Mouse (Mus musculus) thymus, adult 18-20 months (tissue): ENCODE results near the gene Fam174a.

Source experiments
- DNase-seq, 2 experiments: peaks; one replicate each; pipeline ENCODE4 v3.0.0; 2022; ENCODE audit warnings: mixed read lengths in 2 of 2

Gene Fam174a

DNA sequence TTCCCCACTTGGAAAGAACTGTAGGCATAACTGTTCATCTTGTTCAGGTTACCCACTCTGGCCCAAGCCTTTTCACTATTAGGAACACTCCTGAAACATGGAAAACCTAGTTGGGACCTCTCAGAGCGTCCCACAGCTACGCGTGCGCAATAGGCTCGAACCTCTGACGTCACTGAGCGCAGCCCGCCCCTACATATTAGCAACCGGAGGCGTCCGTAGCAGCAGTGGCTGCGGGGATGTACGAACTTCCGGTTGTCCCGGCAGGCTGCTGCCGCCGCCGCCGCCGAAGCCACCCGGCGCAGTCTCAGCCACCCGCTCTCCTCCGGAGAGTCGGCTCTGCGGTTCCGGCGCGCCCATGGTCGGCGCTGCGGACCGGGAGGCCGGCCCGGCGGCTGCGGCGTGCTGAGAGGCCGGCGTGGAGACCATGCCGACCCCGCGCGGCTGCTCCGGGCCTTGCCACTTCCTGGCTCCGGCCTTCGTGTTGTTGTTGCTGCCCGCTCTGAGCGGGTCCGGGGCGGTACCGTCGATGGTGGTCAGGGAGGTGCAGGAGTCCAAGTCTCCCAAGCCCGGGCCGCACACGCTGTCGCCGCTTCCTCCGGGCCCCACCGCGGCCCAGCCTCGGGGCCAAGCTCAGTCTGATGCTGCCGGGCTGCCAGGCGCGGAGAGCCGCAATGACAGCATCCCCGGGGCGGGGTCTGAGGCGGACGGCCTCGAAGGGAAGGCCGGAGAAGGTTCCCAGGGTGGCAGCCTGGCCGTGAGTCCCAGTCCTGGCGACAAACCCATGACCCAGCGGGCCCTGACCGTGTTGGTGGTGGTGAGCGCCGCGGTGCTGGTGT, at the start of gene Fam174a:
Gene Fam174a (plus strand): TSS at position 231 of the 836 bp plus-strand sequence.
- DNase-seq = peak; percentile 83 to 88

DNA sequence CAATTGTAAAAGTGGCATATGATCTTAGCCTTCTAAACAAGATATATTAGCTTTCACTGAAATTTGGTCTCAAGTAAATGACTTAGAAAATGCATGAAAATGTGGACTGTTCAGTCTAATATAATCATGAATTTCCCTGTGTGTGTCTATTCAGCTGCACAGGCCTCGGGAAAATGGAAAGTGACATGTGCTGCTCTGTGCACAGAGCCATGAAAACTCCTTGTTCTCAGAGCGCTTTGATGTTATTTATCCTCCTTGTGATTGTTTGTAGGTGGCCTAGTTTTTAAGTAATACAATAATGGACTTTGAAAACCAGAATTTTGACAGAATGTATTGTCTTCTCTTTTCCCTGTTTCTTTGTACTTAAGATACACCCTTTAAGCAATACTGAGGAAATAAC, 49.6 kb upstream of the Fam174a start:
- no peak for DNase-seq

DNA sequence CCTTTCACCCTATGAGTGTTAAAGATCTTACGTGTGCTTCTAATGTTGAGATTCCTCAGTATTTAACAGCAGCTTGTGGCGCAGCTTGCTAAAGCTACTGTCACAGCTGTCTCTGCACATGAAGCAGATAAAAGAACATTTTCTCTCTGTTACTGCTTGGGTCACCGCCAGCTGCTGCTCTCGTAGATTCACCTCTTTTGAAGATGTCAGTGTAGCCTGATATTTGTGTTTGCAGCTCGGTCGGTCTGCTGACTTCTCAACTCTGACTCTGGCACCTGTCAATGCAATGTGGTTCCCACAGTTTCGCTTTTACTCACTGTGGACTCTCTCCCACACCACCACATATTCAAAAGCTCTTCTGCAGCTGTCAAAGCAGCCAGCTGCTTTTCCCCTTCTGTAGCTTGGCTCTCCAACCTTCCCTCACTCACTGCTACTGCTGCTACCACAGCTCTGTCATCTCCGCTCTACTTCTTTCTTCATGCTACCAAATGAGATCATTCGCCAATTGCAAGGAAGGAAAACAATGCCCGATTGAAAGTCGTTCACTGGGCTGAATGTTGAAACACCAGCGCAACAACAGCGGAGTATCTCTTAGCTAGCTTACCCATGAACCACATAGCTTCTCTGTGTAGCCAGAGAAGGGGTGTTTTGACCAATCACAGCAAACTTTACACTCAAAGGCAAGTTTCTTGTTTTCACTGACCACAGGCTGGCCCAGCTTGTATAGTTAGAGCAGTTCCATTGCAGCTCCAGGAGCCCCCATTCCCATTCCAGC, 45.3 kb upstream of the Fam174a start:
- peak; percentile 61 to 75 for DNase-seq

DNA sequence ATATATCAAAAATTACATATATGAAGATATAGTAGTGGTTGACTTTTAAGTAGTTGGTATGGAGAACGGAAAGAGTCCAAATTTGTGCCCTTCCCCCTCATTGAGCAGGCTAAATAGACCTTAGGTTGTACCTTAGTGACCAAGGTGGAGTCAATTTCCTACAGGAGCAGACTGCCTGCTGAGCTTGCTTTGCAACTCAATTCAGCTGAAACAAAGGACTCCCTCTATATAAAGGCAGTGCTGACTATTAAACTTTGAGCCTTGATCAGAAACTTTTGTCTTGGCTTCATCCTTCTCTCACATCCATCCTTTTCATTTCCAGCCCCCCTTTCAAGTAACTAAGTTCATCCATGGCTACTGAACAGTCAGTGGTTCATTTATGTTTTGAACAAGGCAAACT, 40.1 kb upstream of the Fam174a start:
- DNase-seq = no peak

DNA sequence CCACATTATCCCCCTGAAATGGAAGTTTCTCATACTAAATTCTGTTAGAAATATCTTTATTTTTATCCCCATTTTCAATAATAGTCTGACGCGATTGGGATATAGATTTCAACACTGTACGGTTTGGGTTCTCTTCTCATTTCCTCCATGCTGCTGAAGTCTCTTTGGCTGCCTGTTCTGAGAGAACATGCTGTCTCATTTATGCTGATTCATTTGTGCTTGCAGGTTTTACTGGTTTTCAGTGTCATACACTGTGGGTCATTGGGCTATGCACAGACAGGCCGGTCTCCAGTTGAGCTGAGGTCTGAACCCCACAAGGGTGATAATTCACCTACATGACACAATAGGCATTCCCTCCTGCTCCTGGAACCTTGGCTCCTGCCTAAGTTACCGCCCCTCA, 5.1 kb upstream of the Fam174a start:
- no peak for DNase-seq

DNA sequence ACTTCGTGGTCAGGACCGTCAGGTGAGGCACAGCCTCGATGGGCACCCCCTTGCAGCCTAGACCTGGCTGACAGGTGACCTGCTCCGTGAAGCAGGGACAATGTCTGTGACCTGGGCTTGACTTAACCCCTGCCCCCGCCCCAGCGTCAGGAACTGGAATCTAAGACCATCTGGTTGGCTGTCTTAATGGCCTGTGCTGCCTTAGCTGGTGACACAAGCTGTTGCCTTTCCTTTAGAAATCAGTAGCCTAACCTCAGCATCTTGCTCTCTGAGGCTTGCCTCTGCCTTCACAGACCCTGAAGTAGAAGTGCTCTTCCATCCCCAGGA, 769 bp downstream of the Fam174a start:
- no peak for DNase-seq

DNA sequence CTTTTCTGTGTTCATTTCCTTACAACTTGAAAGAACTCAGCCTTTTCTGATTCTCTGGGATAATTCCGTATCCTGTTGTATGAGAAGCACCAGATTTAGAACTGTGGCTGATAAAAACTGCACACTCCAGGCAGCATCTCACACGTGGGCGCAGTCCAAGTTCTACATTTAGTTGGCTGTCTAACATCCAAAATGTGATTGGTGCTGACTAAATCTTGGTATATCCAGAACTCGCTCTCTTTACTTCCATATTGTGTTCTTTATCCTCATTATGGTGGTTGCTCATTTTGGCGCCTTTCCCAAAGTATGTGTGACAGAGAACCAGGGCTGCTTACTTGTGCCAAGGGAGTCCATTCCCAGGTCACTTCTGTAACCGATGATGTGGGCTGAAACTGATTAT, 2.6 kb downstream of the Fam174a start:
- DNase-seq = no peak

DNA sequence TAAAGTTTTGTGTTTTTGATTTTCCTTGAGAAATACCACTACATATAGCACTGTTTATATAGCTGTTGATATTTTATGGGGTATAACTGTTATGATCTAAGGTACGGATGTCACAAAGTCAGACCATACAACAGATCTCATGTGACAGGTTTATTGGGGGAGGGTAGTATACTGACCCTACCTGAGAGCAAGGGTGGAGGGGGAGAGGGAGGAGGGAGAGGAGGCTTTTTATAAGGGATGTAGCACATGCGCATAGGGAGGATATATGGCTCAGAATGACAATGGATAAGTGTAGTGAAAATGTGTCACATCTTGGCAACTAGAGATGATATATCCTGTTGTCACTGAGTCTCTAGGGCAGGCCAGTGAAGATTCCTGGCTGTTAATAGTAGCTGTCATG, 8.8 kb downstream of the Fam174a start:
- no peak for DNase-seq

DNA sequence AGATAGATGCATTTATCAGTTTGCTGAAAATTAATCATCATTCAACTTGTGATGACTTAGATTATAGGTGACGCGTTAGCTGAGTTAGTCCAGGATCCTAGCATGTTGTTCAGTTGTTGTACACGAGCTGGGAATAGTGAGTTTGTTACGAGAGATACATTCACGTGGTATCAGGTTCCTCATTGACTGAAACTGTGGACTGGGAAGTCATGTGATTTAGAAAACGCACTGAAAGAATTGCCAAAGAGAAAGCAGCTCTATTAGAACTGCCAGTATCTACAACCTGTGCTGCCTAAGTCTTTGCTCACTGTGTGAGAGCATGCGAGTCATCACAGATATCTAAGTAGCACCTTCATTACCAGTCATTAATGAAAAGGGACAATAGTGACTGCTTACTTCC, 9.6 kb downstream of the Fam174a start:
- no peak for DNase-seq

DNA sequence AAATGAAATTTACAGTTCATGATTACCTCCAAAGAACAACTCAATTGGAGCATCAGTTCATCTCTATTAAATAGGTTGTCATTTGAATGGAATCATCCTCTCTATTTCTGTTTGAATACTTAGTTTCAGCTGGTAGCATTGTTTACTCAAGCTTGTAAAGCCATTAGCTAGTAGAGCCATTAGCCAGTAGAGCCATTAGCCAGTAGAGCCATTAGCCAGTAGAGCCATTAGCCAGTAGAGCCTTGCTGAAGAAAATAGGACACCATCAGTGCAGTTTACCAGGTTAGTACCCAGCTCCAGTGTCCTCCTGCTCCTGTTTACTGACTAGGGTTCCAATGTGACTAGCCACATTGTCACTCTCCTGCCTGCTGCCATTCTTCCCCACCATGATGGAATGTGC, 13.4 kb downstream of the Fam174a start:
- no peak for DNase-seq

DNA sequence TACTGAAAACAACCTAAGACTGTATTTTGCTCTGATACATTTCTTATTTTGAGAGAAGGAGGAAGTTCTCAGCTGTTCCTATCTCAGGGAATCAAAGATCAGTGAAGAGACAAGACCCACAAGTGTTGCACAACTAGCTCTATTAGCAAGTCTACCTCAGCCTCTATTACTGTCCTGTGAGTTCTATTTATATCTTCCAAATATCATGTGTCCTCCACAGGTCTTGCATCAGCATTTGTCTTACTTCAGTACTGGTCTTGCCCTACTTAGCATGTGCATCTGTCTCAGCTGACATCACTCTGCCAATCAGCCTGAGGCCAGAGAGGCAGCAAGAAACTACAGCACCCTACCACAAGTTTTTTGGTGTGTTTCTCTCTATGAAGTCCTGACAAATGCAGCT, 26.2 kb downstream of the Fam174a start:
- no peak for DNase-seq

DNA sequence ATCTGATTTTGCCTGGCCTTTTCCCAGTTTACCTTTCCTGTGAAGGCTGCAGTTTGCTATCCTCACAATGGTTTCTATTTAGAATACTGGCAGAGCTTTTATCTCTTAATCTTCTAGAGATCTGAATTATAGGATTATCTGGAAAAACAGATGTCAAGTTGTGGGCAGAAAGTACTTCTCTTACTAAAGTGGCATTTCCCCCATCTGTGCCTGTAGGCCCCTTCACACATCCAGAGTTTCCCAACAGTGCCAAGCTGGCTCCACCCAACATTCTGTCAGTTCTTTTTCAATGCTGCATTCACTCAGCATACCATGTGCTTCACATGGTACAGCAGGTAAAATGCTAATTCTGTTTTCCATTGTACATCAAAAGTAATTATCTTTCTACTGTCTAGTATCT, 28.8 kb downstream of the Fam174a start:
- no peak for DNase-seq

DNA sequence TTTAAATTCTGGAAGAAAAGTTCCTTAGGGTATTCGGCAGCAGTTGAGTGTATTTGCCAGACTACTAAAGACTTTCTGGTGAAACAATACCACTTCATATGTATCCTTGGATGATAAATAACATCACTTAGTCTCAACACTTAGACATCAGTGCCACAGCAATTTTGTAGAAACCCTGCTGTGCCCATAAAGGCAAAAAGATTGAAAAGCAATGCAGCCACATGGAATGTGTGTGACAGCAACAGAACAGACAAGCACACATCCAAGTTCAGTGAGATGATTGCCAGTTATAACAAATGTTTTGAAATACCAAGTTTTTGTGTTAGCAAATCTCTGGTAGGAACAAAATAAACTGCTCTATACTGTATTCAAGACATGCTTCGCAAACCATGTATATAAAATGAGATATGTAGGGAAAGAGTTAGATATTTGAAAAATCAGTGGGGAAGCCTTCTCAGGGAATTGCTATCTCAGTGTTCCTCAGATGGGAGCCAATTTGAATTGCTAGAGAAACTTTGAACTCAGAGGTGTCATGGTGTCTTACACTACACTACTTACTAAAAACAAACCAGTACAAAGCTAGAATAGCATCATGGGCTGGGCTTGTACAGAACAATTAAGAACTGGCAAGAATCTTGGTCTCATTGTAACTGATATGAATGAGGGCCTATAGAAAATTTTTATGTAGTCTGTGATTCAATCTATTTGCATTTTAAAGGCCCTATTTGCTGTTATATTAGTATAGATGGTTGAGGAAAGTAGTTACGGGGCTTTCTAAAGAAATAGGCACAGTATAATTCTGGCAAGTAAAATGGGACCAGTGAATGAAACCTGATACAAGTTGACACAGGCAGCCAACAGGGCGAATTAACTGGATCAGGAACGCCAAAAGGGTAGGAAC, 30.4 kb downstream of the Fam174a start:
- no peak for DNase-seq

DNA sequence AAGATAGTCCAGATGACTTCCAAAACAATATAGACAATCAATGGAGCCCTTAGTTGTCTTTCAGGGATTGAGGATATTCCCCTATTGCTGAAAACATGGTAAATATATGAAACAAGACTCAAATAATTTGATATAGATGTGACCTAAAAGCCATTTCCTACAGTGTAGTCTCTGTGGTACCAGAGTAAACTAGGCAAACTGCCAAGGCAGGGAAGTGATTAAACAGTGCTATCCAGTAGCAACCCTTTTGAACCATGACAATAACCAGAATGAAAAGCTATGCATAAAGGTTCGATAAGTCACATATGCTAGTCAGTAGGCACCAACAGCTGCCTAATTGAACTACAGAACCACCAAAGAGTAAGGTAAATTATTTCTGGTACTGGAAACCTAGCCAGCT, 40.7 kb downstream of the Fam174a start:
- no peak for DNase-seq

DNA sequence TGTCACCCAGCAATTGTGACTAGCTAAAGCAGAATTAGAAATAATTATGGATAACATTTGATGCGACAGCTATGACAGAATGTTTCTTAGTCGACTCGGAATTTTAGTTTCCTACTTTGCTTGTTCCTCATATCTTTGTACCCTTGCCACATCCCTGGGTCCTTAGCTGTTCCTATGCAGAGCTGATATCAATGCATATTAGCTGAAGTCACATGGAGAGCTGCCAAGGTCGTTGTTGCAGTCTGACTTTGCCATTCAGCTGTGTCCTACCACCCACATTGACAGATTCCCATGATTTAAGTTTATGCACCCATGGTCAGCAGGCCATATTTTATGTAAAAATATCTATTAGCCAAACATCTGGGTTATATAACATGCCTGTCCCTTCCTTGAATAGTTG, 43.5 kb downstream of the Fam174a start:
- DNase-seq = no peak

DNA sequence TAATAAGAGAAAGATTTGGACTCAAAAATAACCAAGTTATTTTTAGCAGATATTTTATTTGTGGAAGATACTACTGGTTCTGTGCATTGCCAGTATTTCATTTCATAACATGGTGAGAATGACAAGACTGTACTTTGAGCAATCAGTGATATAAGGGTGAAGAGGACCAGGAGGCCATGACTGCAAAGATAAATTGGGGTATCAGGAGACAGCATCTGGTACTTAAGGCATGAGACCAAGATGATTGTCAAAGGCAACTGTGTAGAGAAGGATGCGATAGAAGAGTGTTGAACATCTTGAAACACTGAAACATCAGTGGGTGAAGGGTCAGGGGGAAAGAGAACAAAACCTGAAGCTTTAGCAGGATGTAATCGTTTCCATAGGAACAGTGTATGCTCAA, 50.3 kb downstream of the Fam174a start:
- no peak for DNase-seq

DNA sequence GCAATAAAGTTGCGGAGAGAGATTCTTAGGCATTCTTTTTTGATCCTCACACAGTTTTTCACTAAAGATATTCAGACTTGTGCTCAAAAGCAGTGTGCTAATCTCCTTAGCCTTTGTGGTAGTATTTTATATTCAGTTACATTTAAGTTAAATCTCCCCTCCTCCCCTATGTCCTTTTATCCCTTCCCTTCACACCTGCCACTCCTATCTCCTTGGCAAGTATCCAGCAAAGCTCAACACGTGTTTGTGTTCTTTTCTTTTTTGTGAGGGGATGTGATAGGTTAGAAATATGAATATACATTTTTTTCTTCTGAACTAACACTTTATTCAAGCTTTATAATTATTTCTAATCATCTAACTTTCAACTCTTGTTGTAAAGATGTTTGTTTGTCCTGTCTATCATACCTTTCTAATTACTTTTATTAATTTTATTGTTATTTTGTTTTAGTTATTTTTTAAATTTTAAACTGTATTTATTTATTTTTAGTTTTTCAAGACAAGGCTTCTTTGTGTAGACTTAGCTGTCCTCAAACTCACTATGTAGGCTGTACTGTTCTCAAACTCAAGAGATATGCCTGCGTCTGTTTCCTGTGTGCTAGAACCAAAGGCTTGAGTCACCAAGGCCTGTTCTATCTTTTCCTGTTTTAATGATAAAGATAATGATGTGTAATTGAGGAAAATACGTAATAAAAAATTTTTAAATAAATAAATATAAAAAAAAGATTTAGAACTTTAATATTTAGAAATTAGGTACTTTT, 53.4 kb downstream of the Fam174a start:
- no peak for DNase-seq

DNA sequence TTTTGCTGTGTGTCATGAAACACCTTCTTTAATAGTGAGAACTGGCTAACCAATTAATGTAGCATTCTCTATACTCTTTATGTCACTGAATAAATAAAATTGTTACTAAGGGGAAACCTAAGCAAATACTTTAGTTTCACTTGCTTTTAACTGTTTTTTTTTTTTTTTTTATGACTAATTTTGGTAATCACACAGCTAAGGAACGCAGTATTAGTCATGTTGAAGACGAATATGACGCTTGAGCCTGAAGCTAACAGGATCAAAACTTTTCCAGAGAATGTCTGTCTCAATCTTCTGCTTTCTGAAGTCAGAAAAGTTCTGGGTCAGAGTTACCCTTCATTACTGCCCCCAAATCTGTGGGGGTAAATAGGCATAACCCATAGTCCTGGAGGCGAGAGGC, 54.3 kb downstream of the Fam174a start:
- DNase-seq = no peak

DNA sequence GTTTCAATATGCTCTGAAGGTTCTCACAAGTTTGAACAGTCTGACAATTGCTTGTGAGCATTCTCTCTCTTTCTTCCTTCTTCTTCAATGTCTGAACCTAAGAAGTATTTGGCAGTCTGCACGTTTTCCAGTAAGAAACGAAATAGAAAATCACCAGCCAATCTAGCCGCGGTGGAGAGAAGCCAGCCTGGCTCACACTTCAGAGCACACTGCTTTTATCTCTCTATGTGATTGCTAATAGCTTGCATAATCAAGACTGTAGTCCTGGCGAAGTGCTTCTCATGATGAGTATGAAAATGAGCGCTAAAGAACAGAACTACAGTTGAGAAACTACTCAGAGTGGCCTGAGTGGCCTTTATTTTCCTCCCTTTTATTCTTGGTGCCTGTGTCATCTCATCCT, 62.0 kb downstream of the Fam174a start:
- no peak for DNase-seq

DNA sequence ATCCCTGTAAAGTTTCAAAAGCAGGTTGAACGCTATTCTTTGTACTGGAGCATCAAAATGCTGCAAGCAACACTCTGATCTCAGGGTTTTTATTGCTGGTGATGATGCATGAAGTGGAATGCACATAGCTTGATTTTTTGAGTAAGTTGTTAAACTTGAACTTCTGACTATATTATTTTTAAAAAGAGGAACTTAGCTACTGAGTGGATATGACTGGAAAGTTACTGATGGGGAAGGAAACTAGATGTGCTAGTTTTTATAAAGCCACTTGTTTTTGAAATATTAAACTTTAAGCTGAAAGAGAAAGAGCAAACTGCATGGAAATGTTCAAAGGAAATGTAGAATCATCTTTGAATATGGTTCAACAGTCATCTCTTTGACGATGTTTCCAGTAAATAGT, 67.6 kb downstream of the Fam174a start:
- DNase-seq = no peak
